Mouse (Mus musculus) heart, postnatal 0 days (tissue): Measurements from ENCODE around the gene Kat2a.

Source experiments
- CTCF ChIP-seq: IDR thresholded peaks from 2 replicates; pipeline ENCODE4 v1.5.1; 2016; ENCODE audit warnings: antibody characterized with exemption, control low read depth, low read depth
- EP300 ChIP-seq: IDR thresholded peaks from 2 replicates; pipeline ENCODE4 v1.6.1; 2016; ENCODE audit warnings: antibody characterized with exemption, low read depth

DNA sequence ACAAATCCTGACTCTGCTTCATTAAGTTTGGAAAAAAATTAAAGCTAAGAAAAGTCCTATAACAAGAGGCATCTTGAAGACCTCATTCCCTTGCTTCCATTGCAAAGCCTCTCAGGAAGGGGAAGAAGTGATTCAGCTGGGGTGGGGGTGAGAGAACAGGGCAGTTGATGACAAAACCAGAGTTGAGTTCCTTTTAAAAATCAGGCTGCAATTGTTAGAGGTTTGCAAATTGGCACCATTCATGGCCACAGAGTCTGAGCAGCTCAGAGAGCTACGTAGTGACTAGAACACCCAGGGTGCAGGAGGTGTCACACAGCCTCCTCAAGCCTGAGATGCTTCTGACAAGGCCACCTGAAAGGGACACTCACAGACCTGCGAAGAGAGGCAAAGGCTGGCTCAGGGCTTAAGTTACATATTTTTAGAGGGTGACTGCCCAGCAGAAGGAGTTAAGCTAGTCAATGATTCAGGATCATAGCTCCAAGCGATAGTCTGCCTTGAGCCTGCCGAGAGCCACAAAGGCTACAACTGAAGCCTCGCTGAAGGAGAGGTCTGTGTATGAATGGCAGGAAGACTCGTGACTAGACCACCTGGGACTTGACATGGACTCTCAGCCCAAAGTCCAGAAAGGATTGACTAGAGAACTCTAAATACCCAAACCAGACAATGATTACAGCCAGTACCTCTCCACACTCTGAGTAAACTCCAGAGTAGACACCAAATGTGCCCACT is 18.4 kb upstream of the Kat2a start:
- TF ChIP-seq CTCF, result no peak
- TF ChIP-seq EP300, result no peak
